Mouse (Mus musculus) left cerebral cortex, adult 2 months (tissue): ENCODE measurements around the gene Rpl13. TPM values are rescaled to one million over a fixed set of nuclear protein-coding genes. Genes with fewer than 3 reads are reported as not detected.
A peak's percentile ranks its signal among the peaks of the same experiment; 100 is the strongest.

Experiments used
- DNase-seq, 2 experiments: peaks; one replicate each; pipeline ENCODE4 v3.0.0; 2021 to 2022; ENCODE audit warnings: low spot score in 2 of 2, mixed read lengths in 1 of 2; ENCODE audit errors: extremely low spot score in 1 of 2
- H3K27ac ChIP-seq: fragments of 200-600 bp; 2 replicates; pipeline ENCODE4 v1.8.1; 2022
- H3K4me3 ChIP-seq: fragments of 200-600 bp; 2 replicates; pipeline ENCODE4 v1.8.1; 2022
- CTCF ChIP-seq: fragments of 200-600 bp; IDR thresholded peaks from 2 replicates; pipeline ENCODE4 v1.8.1; 2022; ENCODE audit warnings: antibody characterized with exemption, mild to moderate bottlenecking, moderate library complexity
- intact Hi-C: fragments of 180-260 bp; cut with DNase I; formaldehyde crosslinking; loops from one replicate; pipeline ENCODE4 v1.15.1; 2025
- long read RNA-seq, 2 experiments: library from polyadenylated mRNA; stranded (forward); transcript quantifications; one replicate each; pipeline ENCODE4 v2.0.0; 2021; ENCODE audit warnings: borderline mapping rate in 2 of 2
- total RNA-seq, 2 experiments: library from RNA; stranded (reverse); gene quantifications; 2 replicates each; pipeline ENCODE4 v1.2.3; 2021

The Rpl13 gene
- total RNA-seq, result 100 to 1,000 TPM; 369 to 415 TPM
- long read RNA-seq, experiment 1, transcript Rpl13-201 (6 exons, 780 nt), result major isoform, 135 of 148 reads
- long read RNA-seq, experiment 1, partial matches to known transcripts, result 12 of 148 reads
- long read RNA-seq, experiment 1, other reads (novel, unspliced or antisense), result 1 of 148 reads
- long read RNA-seq, experiment 2, transcript Rpl13-201 (6 exons, 780 nt), result major isoform, 153 of 160 reads
- long read RNA-seq, experiment 2, partial matches to known transcripts, result 2 of 160 reads
- long read RNA-seq, experiment 2, other reads (novel, unspliced or antisense), result 5 of 160 reads

GRCm38 (mm10) chr8:123101735-123102685 is at the start of gene Rpl13:
TSS of gene Rpl13 (plus strand) at chr8:123102350.
- peak; percentile 97 for DNase-seq
- H3K27ac ChIP-seq, result peak within 1 kb of the TSS; percentile 98
- TF ChIP-seq CTCF, result no peak
- intact Hi-C loops, result loop anchor here (2.0 to 5.0 kb wide), 2 partner anchors 195 to 265 kb away; no protein-coding TSS in a partner anchor
- peak within 1 kb of the TSS; percentile 96 for H3K4me3 ChIP-seq

- intact Hi-C loops, result no loop called here
- Histone ChIP-seq H3K4me3 (no peak within 1 kb of the TSS), H3K27ac (no peak within 1 kb of the TSS)
- no peak for TF ChIP-seq CTCF
- DNase-seq, result no peak
Observed at GRCm38 (mm10) chr8:123062721-123063120, 39.4 kb upstream of the Rpl13 start, which contains the start of gene Spg7. TSS of gene Spg7 (plus strand) at chr8:123062942.

GRCm38 (mm10) chr8:123064072-123064471 is 38.1 kb upstream of the Rpl13 start:
- no peak for TF ChIP-seq CTCF
- Histone ChIP-seq H3K27ac (no peak overlapping the region; the same call in 1 of the 2 replicates), H3K4me3 (peak overlapping the region; percentile 62)
- no peak for DNase-seq
- intact Hi-C loops, result no loop called here

DNA sequence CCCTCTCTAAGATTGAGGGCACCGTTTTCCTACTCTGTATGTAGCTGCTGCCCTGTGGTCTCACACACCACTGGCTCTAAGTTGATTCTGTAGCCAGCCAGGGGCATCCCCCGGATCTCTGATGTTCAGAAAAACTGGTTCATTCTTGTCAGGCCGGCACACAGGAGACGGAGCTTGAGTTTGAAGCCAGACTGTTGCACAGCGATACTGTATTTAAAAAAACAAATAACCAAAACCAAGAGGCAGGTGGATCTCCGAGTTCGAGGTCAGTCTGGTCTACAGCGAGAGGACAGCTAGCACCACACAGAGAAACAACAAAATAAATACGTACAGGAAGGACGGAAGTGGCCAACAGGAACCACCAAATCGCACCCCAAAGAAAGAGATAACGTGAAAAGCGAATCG is 37.3 kb upstream of the Rpl13 start:
- intact Hi-C loops, result loop anchor here (1.0 to 5.0 kb wide), 3 partner anchors 23 to 458 kb away; partner anchors contain the start of gene Ankrd11
- DNase-seq, result peak; percentile 15 to 17
- Histone ChIP-seq H3K4me3 (peak overlapping the region; percentile 62), H3K27ac (peak overlapping the region; percentile 97)
- TF ChIP-seq CTCF, result no peak

- intact Hi-C loops, result loop anchor here (1.0 to 5.0 kb wide), 3 partner anchors 23 to 458 kb away; partner anchors contain the start of gene Ankrd11
- peak; percentile 53 for TF ChIP-seq CTCF
Observed at GRCm38 (mm10) chr8:123065214-123066100, 36.7 kb upstream of the Rpl13 start.

GRCm38 (mm10) chr8:123066101-123066683 is 36.0 kb upstream of the Rpl13 start:
- DNase-seq, result no peak
- intact Hi-C loops, result loop anchor here (5.0 kb wide), 1 partner anchor 459 kb away; no protein-coding TSS in a partner anchor
- peak overlapping the region; percentile 62 for H3K4me3 ChIP-seq
- peak overlapping the region; percentile 97; the same call in 1 of the 2 replicates for H3K27ac ChIP-seq
- TF ChIP-seq CTCF, result no peak; the same call in none of the 2 replicates

More at GRCm38 (mm10) chr8:123065214-123066100, 36.7 kb upstream of the Rpl13 start:
- Histone ChIP-seq H3K4me3 (peak overlapping the region; percentile 62), H3K27ac (peak overlapping the region; percentile 97)
- DNase-seq, result peak; percentile 95 to 96

DNA sequence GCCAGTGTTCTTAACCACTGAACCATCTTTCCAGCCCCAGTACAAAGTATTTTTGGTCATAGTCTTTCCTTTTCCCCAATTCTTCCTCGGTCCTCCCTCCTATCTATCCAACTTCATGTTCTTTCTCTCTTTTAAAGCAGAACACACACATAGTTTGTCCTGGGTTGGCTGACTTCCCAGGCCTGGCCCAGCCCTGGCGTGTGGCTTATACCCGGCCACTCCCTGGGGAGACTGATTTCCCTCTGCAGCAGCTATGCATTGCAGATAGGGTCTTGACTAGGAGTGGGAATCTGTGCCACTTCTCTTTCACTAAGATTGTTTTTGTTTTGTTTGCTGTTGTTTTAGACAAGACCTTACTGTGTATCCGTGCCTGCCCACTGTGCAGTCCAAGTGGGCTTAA is 31.0 kb upstream of the Rpl13 start:
- no peak for DNase-seq
- Histone ChIP-seq H3K4me3 (no peak overlapping the region), H3K27ac (no peak overlapping the region)
- intact Hi-C loops, result no loop called here
- TF ChIP-seq CTCF, result no peak

DNA sequence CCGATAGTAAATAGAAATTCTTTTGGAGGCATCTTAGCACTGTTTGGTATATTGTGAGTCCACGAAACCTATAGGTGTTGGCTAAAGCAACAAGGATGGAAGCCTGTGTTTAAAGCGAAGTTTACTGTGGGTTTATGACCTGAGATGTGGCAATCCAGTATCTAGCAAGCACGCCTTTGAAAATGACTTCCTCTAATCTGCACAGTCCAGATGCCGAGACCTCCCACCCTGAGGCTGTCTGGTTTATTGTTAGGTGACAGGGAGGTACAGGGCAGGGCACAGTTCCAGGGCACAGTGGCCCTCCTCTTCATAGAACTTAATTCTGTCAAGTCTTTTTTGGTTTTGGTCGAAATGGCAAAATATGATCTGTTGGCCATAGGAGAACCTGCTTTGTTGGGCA is 24.9 kb upstream of the Rpl13 start:
- intact Hi-C loops, result no loop called here
- Histone ChIP-seq H3K27ac (no peak overlapping the region), H3K4me3 (no peak overlapping the region)
- DNase-seq, result no peak
- TF ChIP-seq CTCF, result no peak

DNA sequence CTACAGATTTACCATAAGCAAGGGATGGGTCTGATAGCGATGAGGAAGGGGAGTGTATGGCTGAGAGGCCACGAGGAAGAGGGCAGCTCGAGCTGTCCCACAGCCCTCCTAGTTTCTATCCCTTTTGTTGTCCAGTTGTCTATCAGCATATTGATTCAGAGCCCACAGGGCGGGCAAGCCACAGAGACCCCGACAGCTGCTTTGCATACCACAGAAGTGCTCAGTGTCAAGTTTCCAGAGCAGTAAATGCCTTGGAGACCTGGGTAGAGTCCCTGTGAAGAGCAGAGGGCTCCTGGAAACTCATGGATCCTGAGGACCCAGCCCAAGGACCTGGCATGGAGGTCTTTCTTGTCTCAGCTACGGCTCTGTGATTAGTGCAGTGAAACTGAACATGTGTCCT is 19.2 kb upstream of the Rpl13 start:
- peak overlapping the region; percentile 37 for H3K27ac ChIP-seq
- TF ChIP-seq CTCF, result no peak
- intact Hi-C loops, result no loop called here
- DNase-seq, result no peak
- no peak overlapping the region for H3K4me3 ChIP-seq

GRCm38 (mm10) chr8:123083610-123084009 is 18.5 kb upstream of the Rpl13 start:
- no peak overlapping the region for H3K4me3 ChIP-seq
- peak in 1 of 2 experiments; percentile 35 for DNase-seq
- intact Hi-C loops, result no loop called here
- no peak for TF ChIP-seq CTCF
- H3K27ac ChIP-seq, result peak overlapping the region; percentile 69
